Mouse (Mus musculus): ENCODE data around the gene Haus3.

DNA sequence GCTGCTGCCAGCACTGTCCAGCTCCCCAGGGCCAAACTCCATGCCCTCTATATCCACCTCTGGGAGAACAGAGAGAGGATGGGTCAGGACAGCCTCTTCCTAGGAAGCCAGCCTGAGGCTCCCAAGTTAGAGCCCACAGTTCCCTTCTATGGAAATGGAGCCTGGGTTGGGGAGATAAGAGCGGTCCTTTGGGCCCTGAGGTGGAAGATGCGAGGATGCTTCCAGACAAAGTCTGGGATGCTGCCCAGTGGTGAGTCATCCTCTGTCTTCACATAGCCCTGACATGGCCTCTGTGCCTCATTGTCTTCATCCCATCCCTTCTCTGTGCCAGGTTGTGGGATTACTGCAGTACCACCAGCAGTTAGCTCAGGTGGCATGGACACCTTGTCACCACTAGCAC is 7.8 kb upstream of the Haus3 start:
- TF ChIP-seq POLR2A (IDR thresholded peaks at IDR 0.05; ENCODE audit: insufficient read length, low read depth) (no peak), MAX (IDR thresholded peaks at IDR 0.05; ENCODE audit: low read depth) (no peak), TCF12 (IDR thresholded peaks at IDR 0.05; ENCODE audit: insufficient read depth, poor library complexity, severe bottlenecking) (no peak), POLR2AphosphoS2 (IDR thresholded peaks at IDR 0.05; ENCODE audit: insufficient read length, low read depth) (no peak), MYOD1 (IDR thresholded peaks at IDR 0.05; ENCODE audit: control insufficient read depth in 1 of 3, insufficient read length in 2 of 3, low read depth in 2 of 3) (no peak), CEBPB (IDR thresholded peaks at IDR 0.05; ENCODE audit: insufficient read depth, poor library complexity, severe bottlenecking) (no peak), TCF3 (IDR thresholded peaks at IDR 0.05; ENCODE audit: insufficient read length, low read depth) (no peak), E2F4 (IDR thresholded peaks at IDR 0.05; ENCODE audit: insufficient read depth) (no peak), USF1 (IDR thresholded peaks at IDR 0.05; ENCODE audit: low read depth) (no peak), MYOG (IDR thresholded peaks at IDR 0.05; ENCODE audit: control insufficient read depth in 1 of 3, insufficient read depth in 1 of 3, insufficient read length in 2 of 3, low read depth in 2 of 3) (no peak), REST (IDR thresholded peaks at IDR 0.05; ENCODE audit: insufficient read depth, insufficient read length) (no peak)
